Mouse (Mus musculus): ENCODE results near the gene Anapc5. TPM values are rescaled to one million over a fixed set of nuclear protein-coding genes. Genes with fewer than 3 reads are reported as not detected.

The Anapc5 gene
- polyA plus RNA-seq, 1 experiment = 326 TPM

DNA sequence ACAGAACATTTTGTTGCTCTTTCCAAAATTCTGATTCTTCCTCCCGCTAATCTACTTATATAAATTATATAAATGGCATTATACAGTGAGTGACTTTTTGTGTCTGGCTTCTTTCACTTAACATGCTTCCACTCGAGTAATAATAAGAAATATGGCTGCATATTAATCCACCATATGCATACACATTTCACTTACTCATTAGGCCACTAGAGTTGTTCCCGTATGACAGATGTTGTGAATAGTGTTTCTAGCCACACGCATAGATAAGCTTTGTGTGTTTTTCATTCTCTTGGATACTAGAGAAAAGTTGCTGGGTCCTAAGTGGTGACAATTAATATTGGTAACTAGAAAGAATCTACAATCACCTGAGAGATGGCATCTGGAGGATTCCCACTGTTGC, 65.5 kb downstream of the Anapc5 start:
- H3K4me3 ChIP-seq (replicated peaks; ENCODE audit: insufficient read depth, low read depth, low read length) = no peak overlapping the region
- TF ChIP-seq POLR2A (IDR thresholded peaks at IDR 0.05; ENCODE audit: borderline replicate concordance, insufficient read depth, low read length) (no peak), CTCF (IDR thresholded peaks at IDR 0.05; ENCODE audit: borderline replicate concordance, insufficient read depth, low read depth, low read length) (no peak)
- WGBS = 94% methylated on average over 4 of the region's 4 CpGs

DNA sequence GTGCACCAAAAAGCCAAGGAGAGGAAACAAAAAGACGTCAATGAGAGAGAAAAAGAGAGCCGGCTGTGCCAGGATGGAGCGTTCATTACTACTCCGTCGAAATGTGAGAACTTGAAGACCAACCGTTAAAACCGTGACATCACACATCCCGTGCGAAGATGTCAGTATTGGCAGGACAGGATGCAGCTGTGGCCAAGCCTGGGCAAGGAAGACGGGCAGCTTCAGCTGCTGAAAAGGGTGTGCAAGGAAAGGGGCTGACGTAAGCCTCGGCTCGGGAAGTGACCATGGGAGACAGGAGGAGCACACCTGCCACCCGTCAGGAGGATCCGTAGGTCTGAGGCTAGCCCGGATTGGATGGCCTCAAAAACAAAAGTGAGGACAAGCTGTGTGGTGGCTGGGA, 66.7 kb downstream of the Anapc5 start:
- DNase-seq = no peak
- peaks cover 10% of the 10 kb centered on the region for H3K4me1 ChIP-seq (ENCODE audit: control insufficient read depth, insufficient read depth, low read length)
- 79% methylated on average over 16 of the region's 16 CpGs for WGBS
- no peak overlapping the region for H3K27ac ChIP-seq (ENCODE audit: insufficient read depth, low read length)
- H3K4me3 ChIP-seq (replicated peaks; ENCODE audit: insufficient read depth, low read depth, low read length) = no peak overlapping the region
- TF ChIP-seq CTCF (IDR thresholded peaks at IDR 0.05; ENCODE audit: borderline replicate concordance, insufficient read depth, low read depth, low read length) (no peak), POLR2A (IDR thresholded peaks at IDR 0.05; ENCODE audit: borderline replicate concordance, insufficient read depth, low read length) (no peak)
- H3K27me3 ChIP-seq (ENCODE audit: control insufficient read depth, insufficient read depth, low read length) = no peaks in the 10 kb centered on the region

More for the DNA sequence above, 65.5 kb downstream of the Anapc5 start:
- no peaks in the 10 kb centered on the region for H3K27me3 ChIP-seq (ENCODE audit: control insufficient read depth, insufficient read depth, low read length)
- H3K27ac ChIP-seq (ENCODE audit: insufficient read depth, low read length) = no peak overlapping the region
- H3K4me1 ChIP-seq (ENCODE audit: control insufficient read depth, insufficient read depth, low read length) = peaks cover 10% of the 10 kb centered on the region
- no peak for DNase-seq

DNA sequence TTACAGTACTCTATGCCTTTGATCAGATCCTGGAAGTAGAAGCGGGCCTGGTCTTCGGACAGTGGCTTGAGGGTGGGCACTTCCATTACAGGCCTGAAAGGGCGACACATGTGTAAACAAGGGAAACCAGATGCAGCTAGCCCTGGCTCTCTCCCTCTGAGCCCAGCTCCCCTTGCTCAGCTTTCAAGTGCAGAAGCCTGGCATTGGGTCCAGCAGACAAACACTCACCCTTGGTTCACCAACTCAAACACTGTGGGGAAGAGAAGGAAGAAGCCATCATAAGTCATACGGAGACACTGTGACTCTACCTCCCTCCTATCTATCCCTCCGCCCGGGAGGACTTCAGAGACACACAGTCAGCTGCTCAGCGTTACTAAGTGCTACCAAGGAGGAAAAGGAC, 73.2 kb downstream of the Anapc5 start:
- H3K27ac ChIP-seq (ENCODE audit: insufficient read depth, low read length) = no peak overlapping the region
- no peak for DNase-seq
- H3K4me1 ChIP-seq (ENCODE audit: control insufficient read depth, insufficient read depth, low read length) = no peaks in the 10 kb centered on the region
- WGBS = 80% methylated on average over 7 of the region's 7 CpGs
- TF ChIP-seq POLR2A (IDR thresholded peaks at IDR 0.05; ENCODE audit: borderline replicate concordance, insufficient read depth, low read length) = no peak
- no peak for TF ChIP-seq CTCF (IDR thresholded peaks at IDR 0.05; ENCODE audit: borderline replicate concordance, insufficient read depth, low read depth, low read length)
- H3K4me3 ChIP-seq (replicated peaks; ENCODE audit: insufficient read depth, low read depth, low read length) = no peak overlapping the region
- no peaks in the 10 kb centered on the region for H3K27me3 ChIP-seq (ENCODE audit: control insufficient read depth, insufficient read depth, low read length)

DNA sequence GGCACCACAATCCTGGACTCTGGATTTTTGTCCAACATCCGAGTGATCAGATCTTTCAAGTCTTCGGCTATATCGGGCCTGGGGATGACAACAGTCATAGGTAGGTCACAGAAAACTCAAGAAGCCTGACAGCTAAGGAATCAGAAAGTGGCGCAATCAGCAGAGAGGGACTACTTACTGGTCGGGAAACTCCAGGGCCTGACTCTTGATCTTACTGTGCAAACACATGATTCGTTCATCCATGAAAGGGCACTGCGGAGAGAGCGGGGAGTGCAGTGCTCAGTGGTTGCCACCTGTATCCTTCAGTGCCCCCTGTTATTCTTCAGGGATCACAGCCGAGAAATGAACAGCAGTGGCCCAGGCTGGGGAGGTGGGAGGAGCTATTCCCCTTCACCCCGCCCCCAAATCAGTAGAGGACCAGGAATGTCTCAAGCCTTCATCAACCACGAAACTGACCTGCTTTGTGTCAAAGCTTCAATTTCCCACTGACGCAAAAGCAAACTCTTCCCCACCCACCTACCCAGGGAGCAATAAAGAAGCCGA, 77.2 kb downstream of the Anapc5 start:
- H3K27ac ChIP-seq (ENCODE audit: insufficient read depth, low read length) = no peak overlapping the region
- 77% methylated on average over 13 of the region's 13 CpGs for WGBS
- no peaks in the 10 kb centered on the region for H3K27me3 ChIP-seq (ENCODE audit: control insufficient read depth, insufficient read depth, low read length)
- DNase-seq = no peak
- TF ChIP-seq POLR2A (IDR thresholded peaks at IDR 0.05; ENCODE audit: borderline replicate concordance, insufficient read depth, low read length) = no peak
- no peak for TF ChIP-seq CTCF (IDR thresholded peaks at IDR 0.05; ENCODE audit: borderline replicate concordance, insufficient read depth, low read depth, low read length)
- H3K4me1 ChIP-seq (ENCODE audit: control insufficient read depth, insufficient read depth, low read length) = no peaks in the 10 kb centered on the region
- H3K4me3 ChIP-seq (replicated peaks; ENCODE audit: insufficient read depth, low read depth, low read length) = no peak overlapping the region

Other genes with a start within 250 kb of the Anapc5 start
- gene Ift81, start 206.8 kb downstream of the Anapc5 start, polyA plus RNA-seq (2012; rRNA removed) = 20.4 and 22.3 TPM in 2 replicates
- 13.5 and 16.8 TPM in 2 replicates for gene P2rx7, start 177.4 kb downstream of the Anapc5 start, polyA plus RNA-seq (2012; rRNA removed)
- 42.0 and 48.3 TPM in 2 replicates for gene P2rx4, start 113.8 kb downstream of the Anapc5 start, polyA plus RNA-seq (2012; rRNA removed)
- gene Camkk2, start 41.9 kb downstream of the Anapc5 start, polyA plus RNA-seq (2012; rRNA removed) = 212 and 243 TPM in 2 replicates
- gene Rnf34, start 28.7 kb upstream of the Anapc5 start, polyA plus RNA-seq (2012; rRNA removed) = 44.8 and 45.6 TPM in 2 replicates
- gene Kdm2b, start 168.5 kb upstream of the Anapc5 start, polyA plus RNA-seq (2012; rRNA removed) = 27.5 and 29.4 TPM in 2 replicates
- gene Orai1, start 193.7 kb upstream of the Anapc5 start, polyA plus RNA-seq (2012; rRNA removed) = 20.7 and 21.4 TPM in 2 replicates
- gene Morn3, start 225.7 kb upstream of the Anapc5 start, polyA plus RNA-seq (2012; rRNA removed) = 0.23 and 0.73 TPM in 2 replicates
- 21.8 and 25.3 TPM in 2 replicates for gene Tmem120b, start 247.1 kb upstream of the Anapc5 start, polyA plus RNA-seq (2012; rRNA removed)